Mouse (Mus musculus): ENCODE measurements around the gene Olfr1293-ps.

Olfr1293-ps gene

GRCm38 (mm10) chr2:111524903-111525302 lies at the start of gene Olfr1293-ps:
Gene Olfr1293-ps (plus strand): TSS chr2:111525203.
- no peak for DNase-seq (ENCODE audit: low read depth)

- DNase-seq (ENCODE audit: low read depth), result no peak
Measured at GRCm38 (mm10) chr2:111480519-111480918, 44.5 kb upstream of the Olfr1293-ps start, which contains the start of gene Olfr1289. Gene Olfr1289 (plus strand): TSS chr2:111480819.

GRCm38 (mm10) chr2:111493729-111494128 lies 31.3 kb upstream of the Olfr1293-ps start, which contains the start of gene Olfr1290:
Gene Olfr1290 (minus strand): TSS chr2:111493829.
- DNase-seq (ENCODE audit: low read depth), result no peak

GRCm38 (mm10) chr2:111496880-111497279 lies 28.1 kb upstream of the Olfr1293-ps start, which contains the start of gene Olfr1291-ps1:
Gene Olfr1291-ps1 (plus strand): TSS chr2:111497180.
- no peak for DNase-seq (ENCODE audit: low read depth)

GRCm38 (mm10) chr2:111517451-111517850 lies 7.6 kb upstream of the Olfr1293-ps start:
- no peak for DNase-seq (ENCODE audit: low read depth)

GRCm38 (mm10) chr2:111540191-111540590 lies 15.2 kb downstream of the Olfr1293-ps start, which contains the start of gene Olfr1294:
Gene Olfr1294 (minus strand): TSS chr2:111540291.
- no peak for DNase-seq (ENCODE audit: low read depth)

GRCm38 (mm10) chr2:111569581-111569980 lies 44.6 kb downstream of the Olfr1293-ps start, which contains the start of gene Olfr1295:
Gene Olfr1295 (minus strand): TSS chr2:111569681.
- no peak for DNase-seq (ENCODE audit: low read depth)

Measured in fibroblast of lung, adult 2 months (primary cell).